Mouse (Mus musculus): Measurements from ENCODE around the gene Kat6b.
"Not testable (repeated sequence)": the region's sequence is repeated elsewhere in the genome, so short reads cannot be mapped to it uniquely, and the experiment has no call there.

Kat6b gene

DNA sequence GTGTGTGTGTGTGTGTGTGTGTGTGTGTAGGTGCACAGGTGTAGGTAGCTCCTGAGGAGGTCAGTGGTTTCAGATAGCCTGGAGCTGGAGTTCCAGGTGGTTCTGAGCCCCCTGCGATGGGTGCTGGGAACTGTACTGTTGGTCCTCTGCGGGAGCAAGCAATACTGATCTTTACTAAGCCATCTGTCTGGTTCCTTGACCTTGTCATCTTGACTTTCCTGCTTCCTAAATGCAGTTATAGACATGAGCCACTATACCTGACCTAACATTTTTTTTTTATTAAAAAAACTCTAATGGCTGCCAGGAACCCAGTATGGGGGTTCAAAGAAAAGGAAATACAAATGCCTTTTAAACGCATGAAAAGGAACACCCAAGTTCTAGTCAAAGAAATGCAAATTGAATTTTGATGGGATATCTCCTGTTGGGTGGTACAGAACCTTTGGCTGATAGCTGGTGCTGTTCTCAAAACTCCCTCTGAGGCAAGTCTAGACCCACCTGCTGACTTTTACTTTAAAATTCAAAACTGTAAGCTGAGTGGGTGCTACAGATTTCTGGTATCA is 4.8 kb downstream of the Kat6b start:
- DNase-seq: no peak

DNA sequence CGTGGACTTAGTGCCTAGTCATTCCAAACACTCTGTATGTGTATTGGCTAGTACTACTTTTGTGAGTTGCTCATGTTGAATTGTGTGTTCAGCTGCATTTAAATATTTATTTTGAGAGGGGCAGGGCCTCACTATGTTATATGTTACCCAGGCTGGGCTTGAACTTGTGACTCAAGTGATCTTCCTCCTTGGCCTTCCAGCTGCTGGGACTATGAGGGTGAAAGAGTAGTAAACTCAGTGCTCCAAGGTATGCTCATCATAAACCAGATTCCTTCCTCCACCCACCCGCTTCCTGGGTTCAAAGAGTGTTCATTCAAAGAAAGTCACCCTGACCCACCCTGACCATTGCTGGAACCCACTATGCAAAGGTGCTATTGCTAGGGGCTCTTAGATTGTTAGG is 5.9 kb downstream of the Kat6b start:
- DNase-seq: not testable (repeated sequence)

GRCm38 (mm10) chr14:21488426-21489115 is 7.3 kb downstream of the Kat6b start:
- not testable (repeated sequence) for DNase-seq

- no peak for DNase-seq
Measured at GRCm38 (mm10) chr14:21489116-21489485, 7.9 kb downstream of the Kat6b start.

DNA sequence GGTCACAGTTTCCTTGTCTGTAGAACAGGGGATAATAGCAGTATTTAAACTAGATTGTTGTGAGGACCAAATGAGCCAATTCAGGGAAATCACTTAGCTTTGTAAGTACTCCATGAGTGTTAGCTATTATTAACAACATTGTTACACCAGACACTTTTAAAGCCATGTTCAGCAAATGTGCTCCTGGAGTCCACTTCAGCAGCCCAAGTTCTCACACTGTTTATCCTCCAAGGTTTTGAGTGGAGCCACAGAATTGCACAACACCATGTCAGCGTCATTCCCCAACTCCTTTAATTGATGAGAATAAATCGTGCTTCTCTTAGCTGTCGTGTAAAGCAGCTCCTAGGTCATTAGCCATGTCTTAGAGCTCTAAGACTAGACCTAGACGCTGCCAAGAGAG is 8.9 kb downstream of the Kat6b start:
- DNase-seq: no peak

- peak; percentile 34 to 41 for DNase-seq
Measured at GRCm38 (mm10) chr14:21498361-21498996, 17.2 kb downstream of the Kat6b start.

DNA sequence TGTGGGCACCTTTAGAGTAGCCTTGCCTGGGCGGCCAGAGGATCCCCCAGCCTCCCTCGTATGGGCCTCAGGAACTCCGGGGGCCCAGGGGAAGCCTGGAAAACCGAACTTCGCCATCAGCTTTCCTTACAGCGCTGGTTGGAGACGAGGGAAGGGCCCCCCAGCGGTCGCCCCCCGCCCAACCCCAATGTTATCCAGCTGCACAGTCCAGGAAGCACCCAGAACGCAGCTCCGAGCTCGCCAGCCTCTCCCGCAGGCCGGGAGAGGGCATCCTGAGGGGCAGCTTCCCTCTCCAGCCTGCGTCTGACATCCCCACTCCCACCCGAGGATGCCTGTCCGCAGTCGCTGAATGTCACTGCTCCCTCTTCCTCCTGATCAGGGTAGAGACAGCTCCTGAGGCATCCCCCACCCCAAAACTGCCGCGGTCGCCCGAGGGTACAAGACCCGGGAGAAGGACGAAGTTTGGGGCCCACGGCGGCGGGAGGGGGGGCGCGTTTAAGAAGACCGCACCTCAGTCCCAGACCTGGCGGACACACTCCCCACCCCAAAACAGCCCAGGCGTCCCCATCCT is 17.9 kb downstream of the Kat6b start:
- DNase-seq: no peak

- DNase-seq: peak; percentile 82
Measured at GRCm38 (mm10) chr14:21499631-21500153, 18.5 kb downstream of the Kat6b start.

DNA sequence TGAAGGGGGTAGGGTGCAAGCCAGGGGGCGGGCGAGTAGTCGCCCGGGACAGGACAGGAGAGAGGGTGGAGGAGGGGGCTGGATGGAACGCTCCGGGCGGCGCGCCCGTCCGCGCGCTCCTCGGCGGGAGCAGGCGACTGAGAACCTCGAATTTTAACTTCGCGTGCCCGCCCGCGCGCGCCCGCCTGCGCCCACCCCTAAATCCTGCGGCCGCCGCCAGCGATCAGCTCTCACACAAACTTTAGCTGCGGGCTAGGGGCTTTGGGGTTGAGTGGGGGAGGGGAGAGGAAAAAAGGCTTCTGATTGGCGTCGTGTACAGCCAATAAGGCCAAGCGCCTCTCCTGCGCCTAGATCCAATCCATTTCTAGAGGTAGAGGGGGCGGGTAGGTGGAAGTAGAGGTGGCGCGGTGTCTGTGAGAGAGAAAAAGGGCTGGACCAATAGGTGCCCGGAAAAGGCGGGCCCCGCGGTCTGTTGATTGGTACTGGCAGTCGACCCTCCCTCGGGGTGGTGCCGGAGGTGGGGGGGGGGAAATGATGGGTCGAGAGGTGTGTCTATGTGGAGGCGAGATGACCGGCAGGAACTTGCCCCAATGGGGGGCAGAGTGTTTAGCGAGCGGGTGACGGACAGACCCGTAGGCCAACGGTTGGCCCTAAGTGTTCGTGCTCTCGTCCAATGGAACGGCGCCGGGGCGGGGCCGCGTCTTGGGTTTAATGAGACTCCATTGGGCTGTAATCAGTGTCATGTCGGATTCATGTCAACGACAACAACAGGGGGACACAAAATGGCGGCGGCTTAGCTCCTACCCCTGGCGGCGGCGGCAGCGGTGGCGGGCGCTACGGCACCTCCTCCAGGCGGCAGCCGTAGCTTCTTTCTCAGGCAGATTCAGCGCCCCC is 19.2 kb downstream of the Kat6b start:
- DNase-seq: peak; percentile 100

GRCm38 (mm10) chr14:21501048-21501657 is 19.9 kb downstream of the Kat6b start:
- DNase-seq: peak in 1 of 2 experiments; percentile 94

DNA sequence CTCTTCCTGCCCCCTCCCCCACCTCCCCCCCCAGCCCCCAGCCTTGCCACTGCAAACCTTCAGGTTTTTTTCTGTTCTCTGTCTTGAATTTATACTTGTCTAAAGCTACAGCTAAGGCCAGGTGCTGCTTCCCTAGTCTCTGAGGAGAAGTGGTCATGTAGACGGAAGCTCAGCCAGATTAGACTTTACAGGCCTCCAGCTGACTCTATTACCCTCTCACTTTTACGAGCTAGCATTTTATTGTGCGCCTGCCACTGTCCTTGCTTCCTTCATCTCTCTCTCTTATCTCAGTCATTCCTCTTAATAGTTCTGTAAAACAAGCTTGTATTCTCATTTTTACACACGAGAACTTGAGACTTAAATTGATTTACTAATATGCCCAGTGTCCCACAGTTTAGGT is 23.8 kb downstream of the Kat6b start:
- DNase-seq: no peak

GRCm38 (mm10) chr14:21507046-21507445 is 25.8 kb downstream of the Kat6b start:
- no peak for DNase-seq

DNA sequence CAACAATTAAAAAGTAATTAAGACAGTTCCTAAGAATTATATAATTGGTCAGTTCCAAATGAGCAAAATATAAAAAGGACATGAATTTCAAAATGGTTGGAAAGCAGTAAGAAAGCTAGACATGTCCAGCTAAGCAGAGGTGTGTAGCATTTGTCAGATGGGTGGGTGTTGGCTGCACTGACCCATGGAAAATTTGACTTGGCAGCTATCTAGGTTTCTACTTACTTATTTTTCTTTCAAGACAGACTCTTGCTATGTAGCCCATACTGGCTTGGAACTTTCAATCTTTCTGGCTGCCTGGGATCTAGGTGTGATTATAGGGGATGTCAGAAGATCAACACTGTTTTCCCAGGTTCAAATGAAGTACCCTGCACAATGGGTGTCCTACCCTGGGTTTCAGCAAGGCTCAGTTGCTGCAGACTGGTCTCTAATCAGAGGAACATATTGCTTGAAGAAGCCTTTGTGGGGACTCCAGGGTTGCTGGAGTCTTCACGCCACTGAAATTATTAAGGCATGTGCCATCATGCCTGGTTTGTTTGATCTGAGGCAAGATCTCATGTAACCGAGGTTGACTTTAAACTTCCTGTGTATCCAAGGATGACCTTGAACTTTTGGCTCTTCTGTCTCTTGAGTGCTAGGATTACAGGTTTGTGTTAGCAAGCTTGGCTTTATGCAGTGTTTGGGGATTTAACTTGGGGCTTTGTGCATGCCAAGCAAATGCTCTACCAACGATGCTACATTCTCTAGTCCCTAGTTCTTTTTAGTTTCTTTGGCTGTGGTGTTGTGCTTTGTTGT is 28.1 kb downstream of the Kat6b start:
- no peak for DNase-seq

- no peak for DNase-seq
Measured at GRCm38 (mm10) chr14:21511438-21511837, 30.2 kb downstream of the Kat6b start.

DNA sequence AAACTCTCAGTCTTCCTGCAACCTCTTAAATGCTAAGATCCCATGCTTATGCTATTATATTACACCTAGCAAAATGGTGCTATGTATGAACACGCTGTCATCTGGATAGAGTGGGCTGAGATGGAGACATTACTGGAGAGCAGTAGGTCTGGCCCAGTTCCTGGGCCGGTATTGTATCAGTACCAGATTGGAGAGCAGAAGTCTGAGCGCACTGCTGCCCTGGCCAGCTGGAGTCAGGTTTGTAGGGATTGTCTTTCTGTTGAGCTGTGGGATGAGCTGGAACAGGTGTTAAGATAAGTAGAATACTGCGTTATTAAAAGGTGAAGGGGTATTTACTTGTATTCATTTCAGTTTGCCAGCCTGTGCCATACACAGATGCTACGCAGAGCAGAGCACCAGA is 34.3 kb downstream of the Kat6b start:
- DNase-seq: peak in 1 of 2 experiments; percentile 47

- no peak for DNase-seq
Measured at GRCm38 (mm10) chr14:21519307-21519706, 38.1 kb downstream of the Kat6b start.

- no peak for DNase-seq
Measured at GRCm38 (mm10) chr14:21520496-21520895, 39.3 kb downstream of the Kat6b start.

- not testable (repeated sequence) for DNase-seq
Measured at GRCm38 (mm10) chr14:21521496-21521895, 40.3 kb downstream of the Kat6b start.

DNA sequence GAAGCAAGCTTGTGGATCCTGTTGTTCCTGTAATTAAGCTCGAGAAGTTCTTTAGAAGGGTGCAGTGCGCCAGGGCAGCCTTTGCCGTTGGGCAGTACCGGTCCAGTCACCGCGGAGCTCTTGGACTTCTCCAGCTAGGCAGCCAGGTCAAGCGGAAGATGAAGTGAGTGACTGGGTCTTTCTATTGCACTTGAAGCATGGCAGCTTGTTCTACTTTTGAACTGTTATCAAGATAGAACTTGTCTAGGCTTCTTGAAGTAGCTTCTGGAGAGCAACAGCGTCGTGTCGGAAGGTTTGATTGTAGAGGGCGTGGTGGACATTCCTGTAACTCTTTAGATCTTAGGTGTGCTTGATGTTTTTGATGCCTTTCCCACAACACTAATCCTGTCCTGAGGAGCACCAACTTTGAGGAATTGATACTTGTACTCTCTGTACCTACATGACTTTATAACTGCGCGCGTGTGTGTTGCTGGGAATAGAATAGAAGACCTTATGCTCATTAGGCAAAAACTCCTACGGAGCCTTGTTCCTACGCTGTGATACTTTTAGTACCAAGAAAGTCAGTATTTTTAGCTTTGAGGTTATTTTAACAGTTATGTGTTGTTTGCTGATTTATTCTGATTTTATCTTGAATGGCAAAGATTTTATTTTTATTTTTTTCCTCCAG is 41.2 kb downstream of the Kat6b start:
- DNase-seq: peak in 1 of 2 experiments; percentile 41

DNA sequence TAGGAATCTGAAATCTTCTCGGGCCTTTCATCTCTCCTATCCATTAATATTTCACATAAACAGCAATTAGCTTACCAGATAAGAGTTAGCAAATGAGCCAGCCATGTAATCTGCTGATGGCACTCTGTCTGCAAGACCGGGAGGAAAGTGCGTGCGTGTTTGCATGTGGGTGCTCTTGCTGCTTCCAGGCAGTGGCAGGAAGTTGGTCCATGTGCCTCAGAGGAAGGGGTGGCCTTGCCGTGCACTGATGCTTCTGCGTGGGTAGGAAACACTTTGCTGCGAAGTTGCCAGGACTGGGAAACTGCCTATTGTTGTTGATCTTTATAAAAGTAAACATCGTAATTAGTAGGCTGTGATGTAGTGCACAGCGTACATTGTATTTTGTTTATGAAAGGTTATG is 42.0 kb downstream of the Kat6b start:
- DNase-seq: peak; percentile 34 to 35
